Mouse (Mus musculus) megakaryocyte, adult 5-6 weeks (primary cell): Measurements from ENCODE around the gene Rab4b. TPM values are rescaled to one million over a fixed set of nuclear protein-coding genes. Genes with fewer than 3 reads are reported as not detected.
A peak's percentile ranks its signal among the peaks of the same experiment; 100 is the strongest.

Source experiments
- ATAC-seq: 2 replicates; pipeline ENCODE4 v1.8.0; 2016; ENCODE audit warnings: mild to moderate bottlenecking, inconsistent platforms; ENCODE audit not compliant: poor library complexity, severe bottlenecking
- total RNA-seq, 2 experiments: library from RNA; stranded (forward) in 1 of 2; stranded (reverse) in 1 of 2; fragments of 153-499, 151-499 nt in 1 of 2; fragments of 221-1000, 200-1000 nt in 1 of 2; gene quantifications; 2 replicates each; pipeline versions ENCODE4 v1.2.3 to v1.2.4; 2015 to 2017

Rab4b gene
- total RNA-seq, 2 experiments from 2014 or later = 30.4 to 73.7 TPM

DNA sequence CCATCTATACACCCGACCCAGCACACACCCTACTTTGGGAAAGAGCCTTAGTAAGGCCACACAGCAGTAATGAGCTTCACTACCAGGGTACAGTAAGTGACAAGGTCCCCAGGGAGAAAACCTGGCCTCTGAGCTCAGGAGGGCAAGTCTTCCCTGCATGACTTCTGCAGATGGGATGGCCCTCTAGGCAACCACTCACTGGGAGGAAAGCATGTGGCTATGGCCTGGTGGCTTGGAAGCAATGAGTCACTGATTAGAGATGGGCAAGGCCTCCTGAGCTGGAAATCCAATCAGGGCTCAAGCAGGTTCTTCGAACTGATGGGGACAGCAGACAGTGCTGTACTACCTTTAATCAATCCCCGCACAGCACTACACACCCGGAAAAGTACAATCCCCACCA lies 17.0 kb downstream of the Rab4b start:
- ATAC-seq = no peak

DNA sequence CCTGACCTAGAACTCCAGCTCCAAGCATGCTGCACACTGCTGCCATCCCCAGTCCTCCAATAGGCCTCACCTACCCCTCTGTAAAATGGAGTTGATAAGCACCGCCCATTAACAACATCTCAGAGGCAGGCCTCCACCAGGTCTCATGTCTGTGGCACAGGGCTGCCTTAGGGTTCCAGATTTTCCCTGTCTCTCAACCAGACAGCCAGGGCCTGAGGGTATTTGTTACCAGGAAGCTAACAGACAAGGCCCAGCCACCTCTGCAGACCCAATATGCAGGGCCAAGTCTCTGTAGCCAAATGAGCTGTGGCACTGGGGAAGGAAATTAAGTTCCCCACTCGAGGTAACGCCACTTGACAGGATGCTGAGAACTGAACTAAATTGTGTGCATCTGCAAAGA lies 17.8 kb downstream of the Rab4b start:
- no peak for ATAC-seq

DNA sequence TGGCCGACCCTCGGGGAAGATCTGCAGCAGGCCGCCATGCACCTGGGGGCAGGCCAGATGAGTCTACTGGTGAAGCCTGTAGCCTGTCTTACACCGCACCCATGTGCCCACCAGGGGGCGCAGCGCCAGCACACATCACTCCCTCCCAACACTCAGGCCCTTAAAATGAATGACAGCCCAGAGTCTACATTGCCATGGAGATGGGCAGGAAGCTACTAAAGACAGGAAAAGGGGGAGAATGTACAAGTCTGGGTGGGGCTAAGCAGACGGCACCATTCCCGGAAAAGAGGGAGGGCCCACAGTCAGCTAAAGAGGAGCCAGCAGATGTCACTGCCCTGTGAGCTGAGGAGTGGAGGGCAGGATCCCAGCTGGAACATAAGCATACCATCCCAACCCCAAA lies 18.8 kb downstream of the Rab4b start:
- ATAC-seq = peak; percentile 94

DNA sequence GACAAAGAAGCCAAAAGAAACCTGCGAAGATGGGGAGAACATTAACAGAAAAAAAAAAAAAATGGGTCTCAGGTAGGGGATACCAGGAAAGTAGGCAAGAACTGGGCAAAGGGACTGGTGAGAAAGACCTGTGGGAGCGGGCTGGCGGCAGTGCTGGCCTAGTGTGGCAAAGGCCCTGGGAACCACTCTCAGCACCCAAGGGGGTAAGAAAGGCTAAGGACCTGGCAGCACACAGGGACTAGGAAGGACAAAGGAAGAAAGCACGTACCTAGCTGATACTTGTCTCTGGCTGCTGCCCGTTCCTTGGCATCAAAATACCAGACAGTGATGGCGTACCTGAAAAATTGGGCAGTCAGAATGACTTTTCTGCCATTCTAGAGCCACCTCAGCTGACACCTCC lies 19.4 kb downstream of the Rab4b start:
- ATAC-seq = no peak

DNA sequence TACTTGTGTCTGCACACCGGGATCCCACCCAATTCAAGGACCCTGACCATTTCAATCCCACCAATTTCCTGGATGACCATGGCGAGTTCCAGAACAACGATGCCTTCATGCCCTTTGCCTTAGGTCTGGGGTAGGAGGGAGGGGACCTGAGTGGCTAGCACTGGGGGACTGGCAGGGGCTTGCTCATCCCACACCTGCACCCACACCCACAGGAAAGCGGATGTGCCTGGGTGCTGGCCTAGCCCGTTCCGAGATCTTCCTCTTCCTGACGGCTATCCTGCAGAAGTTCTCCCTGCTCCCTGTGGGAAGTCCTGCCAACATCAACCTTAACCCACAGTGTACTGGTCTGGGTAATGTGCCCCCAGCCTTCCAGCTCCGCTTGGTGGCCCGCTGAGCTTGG lies 20.5 kb downstream of the Rab4b start:
- no peak for ATAC-seq

DNA sequence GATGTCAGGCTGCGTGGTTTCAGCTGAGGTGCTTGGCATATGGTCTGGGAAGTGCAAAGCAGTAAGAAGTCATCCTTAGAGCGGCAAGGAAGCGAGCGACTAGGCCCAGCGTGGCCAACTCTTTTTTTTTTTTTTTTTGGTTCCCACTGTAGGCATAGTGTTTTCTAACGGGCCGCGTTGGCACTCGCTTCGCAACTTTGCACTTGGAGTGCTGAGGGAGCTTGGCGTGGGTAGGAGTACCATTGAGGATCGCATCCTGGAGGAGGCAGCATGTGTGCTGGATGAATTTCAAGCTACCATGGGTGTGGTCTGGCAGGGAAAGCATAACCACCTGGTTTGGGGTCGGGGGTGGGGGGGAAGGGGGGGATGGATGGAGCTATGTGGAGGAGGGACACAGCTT lies 22.7 kb downstream of the Rab4b start:
- ATAC-seq = no peak

DNA sequence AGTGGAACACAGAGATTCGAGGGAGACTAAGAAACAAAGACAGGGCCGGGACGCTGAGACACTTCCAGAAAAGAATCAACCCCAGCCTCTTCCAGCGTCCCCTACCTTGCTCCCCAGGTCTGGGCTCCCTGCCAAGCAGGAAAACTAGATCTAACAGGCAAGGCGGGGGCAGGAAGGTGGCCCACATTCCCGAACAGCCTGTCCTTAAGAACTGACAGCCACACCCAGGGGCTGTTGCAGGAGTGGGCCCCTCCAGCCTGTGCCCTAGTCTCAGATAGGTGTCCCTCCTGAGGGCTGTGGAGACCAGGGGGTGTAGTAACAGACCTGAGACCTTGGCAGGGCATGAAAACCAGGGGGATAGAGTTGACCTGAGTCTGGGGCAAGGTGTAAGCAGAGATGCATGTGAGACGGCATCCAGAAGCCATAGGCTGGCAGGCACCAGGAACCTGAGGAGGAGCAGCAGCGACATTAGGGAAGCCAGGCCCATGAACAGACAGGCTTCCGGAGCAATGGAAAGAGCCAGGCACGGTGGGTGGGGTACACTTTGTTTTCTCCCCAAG lies 25.4 kb downstream of the Rab4b start, which contains the start of gene Cyp2t4:
Gene Cyp2t4, plus strand, starts transcription at position 510 of the 560 bp plus-strand sequence.
- ATAC-seq = no peak

DNA sequence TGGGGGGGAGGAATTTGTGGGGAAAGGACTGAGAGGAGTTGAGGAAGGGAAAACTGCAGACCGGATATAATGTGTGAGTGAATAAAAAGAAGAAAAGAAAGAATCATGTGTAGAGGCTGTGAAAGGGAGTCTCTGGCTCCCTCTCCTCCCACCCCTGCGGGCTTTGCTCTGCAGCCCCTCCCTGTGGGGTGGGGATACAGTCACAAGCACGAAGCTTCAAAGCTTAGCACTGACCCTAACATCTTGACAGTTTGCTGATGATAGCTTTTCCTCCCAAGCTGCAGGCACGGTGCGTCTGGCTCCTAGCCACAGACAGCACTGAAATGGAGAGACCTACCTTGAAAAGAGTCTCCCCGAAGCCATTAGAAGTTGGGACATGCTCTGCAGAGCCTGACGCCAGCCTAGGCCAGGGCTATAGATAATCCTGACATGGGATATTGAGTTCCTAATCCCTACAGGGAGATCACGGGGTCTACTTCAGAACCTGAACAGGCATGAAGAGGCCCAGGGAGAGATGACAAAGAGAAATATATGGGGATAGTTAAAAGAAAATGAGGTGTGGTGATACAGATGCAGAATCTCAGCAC lies 42.2 kb downstream of the Rab4b start:
- no peak for ATAC-seq

DNA sequence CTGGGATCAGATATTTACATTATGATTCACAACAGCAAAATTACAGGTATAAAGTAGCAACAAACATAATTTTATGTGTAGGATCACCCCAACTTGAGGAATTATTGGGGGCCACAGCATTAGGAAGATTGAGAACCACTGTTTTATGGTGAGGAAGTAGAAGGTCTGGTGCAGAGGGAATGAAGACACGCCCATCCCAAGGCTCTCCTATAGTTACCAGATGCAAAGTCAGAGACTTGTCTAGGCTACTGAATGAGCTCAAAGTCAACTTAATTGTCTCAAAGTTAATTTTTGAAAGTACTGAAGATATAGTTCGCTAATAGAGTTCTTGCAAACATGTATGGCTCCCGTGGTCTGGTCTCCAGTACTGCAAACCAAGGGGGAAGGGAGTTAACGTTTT lies 44.9 kb downstream of the Rab4b start:
- ATAC-seq = no peak

DNA sequence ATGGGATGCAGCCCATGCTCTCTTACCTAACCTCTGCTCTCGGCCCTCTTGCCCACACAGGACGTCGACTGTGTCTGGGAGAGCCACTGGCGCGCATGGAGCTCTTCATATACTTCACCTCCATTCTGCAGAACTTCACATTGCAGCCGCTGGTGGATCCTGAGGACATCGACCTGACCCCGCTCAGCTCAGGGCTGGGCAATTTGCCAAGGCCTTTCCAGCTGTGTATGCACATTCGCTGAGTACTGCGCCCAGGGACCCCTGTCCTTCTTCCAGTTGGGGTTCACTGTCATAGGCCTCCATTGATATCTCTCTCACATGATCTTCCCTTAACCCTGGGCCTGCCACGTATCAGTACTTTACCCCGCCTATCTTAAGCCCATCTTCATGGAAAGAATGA lies 45.5 kb downstream of the Rab4b start:
- ATAC-seq = no peak

DNA sequence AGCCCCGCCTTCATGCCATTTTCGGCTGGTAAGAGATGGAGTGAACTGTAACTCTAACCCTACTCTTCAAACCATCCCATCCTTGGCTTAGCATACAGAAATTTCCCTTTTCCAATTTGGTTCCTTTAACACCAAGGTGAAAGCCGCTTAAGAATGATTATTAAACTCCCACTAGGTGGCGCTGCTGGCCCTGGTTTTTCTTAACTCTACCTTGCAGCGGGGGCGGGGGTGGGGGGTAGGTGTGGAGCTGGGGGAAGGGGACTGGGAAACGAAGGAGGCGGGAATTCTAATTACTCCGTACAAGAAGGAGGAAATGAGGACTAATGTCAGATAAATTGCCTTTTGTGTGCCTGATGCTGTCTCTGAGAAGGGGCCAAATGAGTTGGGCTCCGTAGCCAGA lies 46.1 kb downstream of the Rab4b start:
- ATAC-seq = no peak

DNA sequence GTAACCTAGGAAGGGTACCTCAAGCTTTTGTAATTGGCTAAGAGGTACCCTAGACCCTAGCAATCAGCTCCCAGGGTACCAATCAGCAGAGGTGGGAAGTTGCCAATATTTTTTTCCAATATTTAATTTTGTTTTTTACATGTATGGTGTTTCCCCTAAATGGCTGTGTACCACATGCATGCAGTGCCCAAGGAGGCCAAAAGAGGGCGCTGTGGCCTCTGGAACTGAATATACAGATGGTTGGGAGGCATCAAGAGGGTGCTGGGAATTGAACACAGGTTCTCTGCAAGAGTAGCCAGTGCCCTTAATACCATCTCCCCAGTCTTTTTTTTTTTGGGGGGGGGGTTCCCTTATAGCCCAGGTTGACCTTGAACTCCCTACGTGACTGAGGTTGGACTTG lies 47.3 kb downstream of the Rab4b start:
- no peak for ATAC-seq

DNA sequence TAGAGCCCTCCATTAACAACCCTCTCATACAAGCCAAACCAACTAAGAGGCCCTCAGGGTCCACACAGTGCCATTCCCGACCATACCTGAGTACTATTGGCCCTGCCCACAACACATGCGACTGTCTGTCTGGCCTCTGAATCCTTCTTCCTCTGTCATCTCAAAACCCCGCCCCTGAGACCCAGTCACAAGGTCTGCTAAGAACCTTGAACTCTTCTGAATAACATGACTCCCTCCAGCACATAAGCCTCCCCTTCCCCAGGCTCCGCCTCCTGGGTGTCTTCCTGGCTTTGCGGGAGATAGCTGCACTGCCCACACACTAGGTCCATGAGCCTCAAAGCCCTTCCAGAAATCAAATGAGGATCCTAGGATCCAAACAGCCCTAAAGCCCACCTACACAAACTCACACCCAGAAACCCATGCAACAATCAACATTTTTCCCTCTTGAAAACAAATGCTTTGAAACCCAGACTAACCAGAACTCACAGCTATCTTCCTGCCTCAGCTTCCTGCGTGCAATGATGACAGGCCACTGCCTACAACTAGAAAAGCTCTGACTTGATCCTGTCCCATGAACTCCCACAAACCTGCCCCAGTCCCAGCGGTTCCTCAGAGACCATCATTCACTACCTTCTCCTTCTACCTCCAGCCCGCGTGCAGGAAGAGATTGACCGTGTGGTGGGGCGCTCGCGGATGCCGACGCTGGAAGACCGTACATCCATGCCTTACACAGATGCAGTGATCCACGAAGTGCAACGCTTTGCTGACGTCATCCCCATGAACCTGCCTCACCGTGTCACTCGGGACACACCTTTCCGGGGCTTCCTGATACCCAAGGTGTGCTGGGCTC lies 48.0 kb downstream of the Rab4b start:
- ATAC-seq = no peak

DNA sequence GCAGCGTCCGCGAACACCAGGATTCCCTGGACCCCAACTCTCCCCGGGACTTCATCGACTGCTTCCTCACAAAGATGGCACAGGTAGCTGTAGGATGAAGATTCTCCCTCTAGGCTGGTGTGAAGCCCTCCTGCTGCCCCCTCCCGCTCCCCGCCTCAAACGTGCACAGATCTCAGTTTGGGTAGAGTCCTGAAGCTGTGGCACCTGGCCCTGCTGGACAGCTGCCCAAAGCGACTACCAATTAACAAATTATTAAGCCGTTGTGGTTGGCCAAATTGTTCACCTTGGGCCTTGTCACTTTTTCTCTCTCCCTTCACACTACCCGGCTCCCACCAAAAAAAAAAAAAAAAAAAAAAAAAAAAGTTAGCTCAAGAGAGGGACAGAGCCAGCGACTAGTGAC lies 48.9 kb downstream of the Rab4b start:
- no peak for ATAC-seq

DNA sequence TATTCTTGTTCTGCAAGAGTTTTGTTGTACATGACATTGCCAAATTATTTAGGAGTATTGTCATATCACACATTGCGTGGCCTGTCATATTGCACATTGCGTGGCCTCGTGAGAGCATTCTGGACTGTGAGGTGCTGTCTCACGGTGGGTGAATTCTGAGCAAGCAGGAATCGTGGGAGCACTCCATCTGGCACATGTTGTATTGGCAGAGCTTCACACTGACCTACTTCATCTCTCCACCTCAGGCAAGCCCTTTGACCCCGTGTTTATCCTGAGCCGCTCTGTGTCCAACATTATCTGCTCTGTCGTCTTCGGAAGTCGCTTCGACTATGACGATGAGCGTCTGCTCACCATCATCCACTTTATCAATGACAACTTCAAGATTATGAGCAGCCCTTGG lies 49.8 kb downstream of the Rab4b start:
- ATAC-seq = no peak

DNA sequence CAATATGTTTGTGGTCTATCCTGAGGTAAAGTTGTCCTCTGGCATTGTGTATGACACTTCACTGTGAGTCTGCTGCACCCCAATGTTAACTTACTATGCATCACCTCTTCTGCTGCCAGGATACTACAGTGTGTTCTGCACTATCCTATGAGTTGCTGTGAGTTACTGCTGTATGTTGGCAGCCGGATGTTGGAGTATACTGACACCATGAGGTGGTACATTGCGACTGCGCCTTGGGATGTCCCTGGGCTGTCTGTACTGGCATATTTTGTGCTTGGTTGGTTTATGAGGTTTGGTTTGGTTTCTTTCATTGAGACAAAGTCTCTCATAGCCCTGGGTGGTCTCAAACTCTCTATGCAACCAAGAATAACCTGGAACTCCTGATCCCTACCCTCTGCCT lies 50.5 kb downstream of the Rab4b start:
- ATAC-seq = no peak

DNA sequence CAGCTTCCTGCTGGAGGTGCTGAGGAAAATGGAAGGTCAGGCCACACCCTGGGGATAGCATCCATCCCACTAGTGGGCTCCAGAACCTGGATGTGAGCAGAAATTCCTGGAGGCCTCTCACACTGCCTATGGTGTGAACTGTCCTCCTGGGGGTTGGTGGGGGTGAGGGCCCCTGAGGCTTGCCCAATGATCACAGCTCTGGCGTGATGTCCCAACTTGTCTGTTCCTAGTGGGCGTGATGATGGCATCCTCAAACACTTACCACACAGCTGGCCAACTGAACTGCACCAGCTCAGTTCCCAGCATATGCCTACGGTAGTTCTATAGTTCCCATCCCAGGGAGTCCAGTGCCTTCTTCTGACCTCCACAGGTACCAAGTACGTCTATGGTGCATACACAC lies 53.7 kb downstream of the Rab4b start:
- ATAC-seq = no peak

DNA sequence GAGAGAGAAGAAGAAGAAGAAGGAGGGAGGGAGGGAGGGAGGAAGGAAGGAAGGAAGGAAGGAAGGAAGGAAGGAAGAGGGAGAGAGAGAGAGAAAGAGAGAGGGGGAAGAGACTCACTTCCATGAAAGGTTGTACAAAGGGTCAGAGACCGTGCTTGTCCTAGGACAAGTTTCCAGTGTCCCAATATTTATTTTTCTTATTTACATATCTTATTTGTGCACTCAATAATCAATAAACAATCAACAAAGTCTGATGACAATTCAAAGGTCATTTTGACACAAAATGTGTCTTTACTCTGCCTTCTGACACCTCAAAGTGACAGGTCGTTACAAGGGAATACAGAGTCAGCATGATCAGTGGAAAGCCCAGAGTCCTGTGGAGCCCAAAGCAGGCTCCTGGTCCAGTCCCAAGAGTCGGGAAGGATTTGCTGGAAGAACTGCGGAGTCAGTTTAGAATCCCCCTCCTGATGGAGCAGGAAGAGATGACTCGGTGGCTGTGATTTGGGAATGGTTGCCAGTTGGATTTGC lies 54.3 kb downstream of the Rab4b start:
- no peak for ATAC-seq

DNA sequence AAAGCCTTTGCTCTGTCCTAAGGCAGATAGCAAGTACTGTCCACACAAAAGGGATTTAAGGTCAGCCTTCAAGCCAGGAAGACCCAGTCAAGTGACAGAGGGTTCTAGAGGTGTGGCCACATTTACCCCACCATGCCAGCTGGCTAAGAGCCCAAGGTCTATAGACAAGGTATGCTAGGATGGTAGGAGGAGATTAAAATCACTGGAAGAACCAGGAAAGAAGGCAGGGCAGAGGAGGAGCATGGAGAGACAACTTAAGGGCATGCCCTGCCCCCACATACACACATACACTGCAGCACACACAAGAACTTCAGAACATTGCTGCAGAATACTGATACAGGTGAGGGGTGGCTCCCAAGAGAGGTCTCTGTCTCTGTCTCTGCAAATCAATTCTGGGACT lies 59.0 kb downstream of the Rab4b start, which contains the start of gene Cyp2f2:
Gene Cyp2f2, plus strand, starts transcription at position 234 of the 400 bp plus-strand sequence.
- no peak for ATAC-seq
